Mouse (Mus musculus): Measurements from ENCODE around the gene Rab3b.

- TF ChIP-seq CTCF (IDR thresholded peaks at IDR 0.05): no peak
- no peak for TF ChIP-seq POLR2A (IDR thresholded peaks at IDR 0.05; ENCODE audit: insufficient read depth, low read depth, low read length)
- no peak for TF ChIP-seq EP300 (IDR thresholded peaks at IDR 0.05; ENCODE audit: insufficient read depth, low read depth, low read length)
These were observed 35.5 kb upstream of the Rab3b start for GRCm38 (mm10) chr4:108843336-108843735.
